Mouse (Mus musculus) E14TG2a.4 (cell line): ENCODE measurements around the gene Pak6.

Experiments used
- CTCF ChIP-seq: conservative IDR thresholded peaks from 2 replicates; pipeline ENCODE4 v1.5.1; 2014; ENCODE audit warnings: low read length
- NANOG ChIP-seq: IDR thresholded peaks from 2 replicates; pipeline ENCODE4 v1.6.1; 2014; ENCODE audit warnings: borderline replicate concordance, low read length, mixed read lengths
- POU5F1 ChIP-seq: IDR thresholded peaks from 2 replicates; pipeline ENCODE4 v1.6.1; 2014; ENCODE audit warnings: low read length, borderline replicate concordance

- no peak for TF ChIP-seq CTCF
- no peak for TF ChIP-seq NANOG
- TF ChIP-seq POU5F1, result no peak
Measured at GRCm38 (mm10) chr2:118680926-118681325, 17.8 kb downstream of the Pak6 start.
